Mouse (Mus musculus): Measurements from ENCODE around the gene Btbd8. TPM values are rescaled to one million over a fixed set of nuclear protein-coding genes. Genes with fewer than 3 reads are reported as not detected.

The Btbd8 gene
- polyA plus RNA-seq (2014; fragmentation: Nextera tagmentation; extraction: Ambion mirVana) = 5.0 and 5.3 TPM in 2 replicates

GRCm38 (mm10) chr5:107437464-107438281 lies at the start of gene Btbd8:
TSS of gene Btbd8 (plus strand) at chr5:107437997.
- Histone ChIP-seq H3K4me3 (ENCODE audit: low read depth, low read length) (peak within 1 kb of the TSS; percentile 68), H3K27me3 (ENCODE audit: control insufficient read depth, insufficient read depth, low read length) (no peaks in the 10 kb centered on the region), H3K27ac (replicated peaks; ENCODE audit: low read depth, low read length) (0 out of 2 replicates have a peak within 1 kb of the TSS, but pooled peaks have one; percentile 49), H3K36me3 (ENCODE audit: control insufficient read depth, insufficient read depth, low read length) (no peaks in the 10 kb centered on the region), H3K4me1 (ENCODE audit: control insufficient read depth, insufficient read depth, low read length) (no peaks in the 10 kb centered on the region), H3K9me3 (ENCODE audit: control insufficient read depth, low read length) (no peaks in the 10 kb centered on the region), H3K4me2 (ENCODE audit: low read depth, severe bottlenecking) (peak within 1 kb of the TSS; percentile 48), H3K9ac (ENCODE audit: low read length) (peak within 1 kb of the TSS; percentile 88)
- WGBS = under 1% methylated on average over 38 of the region's 51 CpGs
- peak; percentile 91 for ATAC-seq (ENCODE audit: insufficient number of reproducible peaks, low FRiP score, low TSS enrichment, low read depth)
- peak; percentile 96 for DNase-seq (ENCODE audit: low spot score)

DNA sequence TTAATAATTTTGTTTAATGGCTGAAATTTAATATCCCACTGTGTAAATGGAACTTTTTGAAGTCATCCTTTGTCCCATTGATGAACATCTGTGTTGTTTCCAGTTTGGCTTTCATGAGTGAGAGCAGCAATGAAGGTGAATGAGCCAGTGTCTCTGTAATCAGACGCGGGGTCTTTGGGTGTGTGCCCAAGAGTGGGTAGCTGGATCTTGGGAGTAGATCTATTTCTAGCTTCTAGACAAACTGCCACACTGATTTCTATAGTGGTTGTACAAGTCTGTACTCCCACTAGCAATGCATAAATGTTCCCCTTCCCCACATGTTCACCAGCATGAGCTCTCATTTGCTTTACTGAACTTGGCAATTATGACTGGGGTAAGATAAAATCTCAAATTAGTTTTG lies 48.4 kb upstream of the Btbd8 start:
- no peaks in the 10 kb centered on the region for H3K4me1 ChIP-seq (ENCODE audit: control insufficient read depth, insufficient read depth, low read length)
- DNase-seq (ENCODE audit: low spot score) (no peak), ATAC-seq (ENCODE audit: insufficient number of reproducible peaks, low FRiP score, low TSS enrichment, low read depth) (no peak)
- no peak overlapping the region for H3K4me2 ChIP-seq (ENCODE audit: low read depth, severe bottlenecking)
- H3K4me3 ChIP-seq (ENCODE audit: low read depth, low read length) = no peak overlapping the region
- no peak overlapping the region for H3K27ac ChIP-seq (replicated peaks; ENCODE audit: low read depth, low read length)
- WGBS = 91% methylated on average over 2 of the region's 2 CpGs
- H3K27me3 ChIP-seq (ENCODE audit: control insufficient read depth, insufficient read depth, low read length) = no peaks in the 10 kb centered on the region
- H3K9me3 ChIP-seq (ENCODE audit: control insufficient read depth, low read length) = no peaks in the 10 kb centered on the region
- no peaks in the 10 kb centered on the region for H3K36me3 ChIP-seq (ENCODE audit: control insufficient read depth, insufficient read depth, low read length)
- H3K9ac ChIP-seq (ENCODE audit: low read length) = no peak overlapping the region

GRCm38 (mm10) chr5:107394437-107394836 lies 43.4 kb upstream of the Btbd8 start:
- H3K27ac ChIP-seq (replicated peaks; ENCODE audit: low read depth, low read length) = no peak overlapping the region
- H3K9ac ChIP-seq (ENCODE audit: low read length) = no peak overlapping the region
- WGBS = 46% methylated on average over 2 of the region's 2 CpGs
- H3K4me1 ChIP-seq (ENCODE audit: control insufficient read depth, insufficient read depth, low read length) = no peaks in the 10 kb centered on the region
- no peaks in the 10 kb centered on the region for H3K36me3 ChIP-seq (ENCODE audit: control insufficient read depth, insufficient read depth, low read length)
- DNase-seq (ENCODE audit: low spot score) (no peak), ATAC-seq (ENCODE audit: insufficient number of reproducible peaks, low FRiP score, low TSS enrichment, low read depth) (no peak)
- H3K9me3 ChIP-seq (ENCODE audit: control insufficient read depth, low read length) = no peaks in the 10 kb centered on the region
- no peak overlapping the region for H3K4me3 ChIP-seq (ENCODE audit: low read depth, low read length)
- no peaks in the 10 kb centered on the region for H3K27me3 ChIP-seq (ENCODE audit: control insufficient read depth, insufficient read depth, low read length)
- no peak overlapping the region for H3K4me2 ChIP-seq (ENCODE audit: low read depth, severe bottlenecking)

DNA sequence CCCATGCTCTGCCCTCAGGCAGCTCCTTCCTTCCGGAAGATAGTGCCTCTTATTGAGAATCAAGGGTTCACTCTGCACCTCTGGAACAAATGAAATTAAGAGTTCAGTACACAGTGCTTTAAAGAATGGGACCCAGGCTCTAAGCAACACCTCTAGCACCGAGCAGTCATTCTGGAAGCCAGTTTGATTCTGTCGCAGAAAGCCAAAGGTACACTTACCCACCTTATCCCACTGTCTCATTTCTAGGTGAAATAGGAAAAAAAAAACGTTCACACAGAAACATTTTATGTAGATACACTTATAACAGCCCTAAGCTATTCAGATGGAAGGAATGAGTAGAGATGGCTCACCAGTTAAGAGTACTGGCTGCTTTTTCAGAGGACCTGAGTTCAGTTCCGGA lies 35.4 kb upstream of the Btbd8 start, which contains the start of gene Ephx4:
TSS of gene Ephx4 (plus strand) at position 301 of the 400 bp plus-strand sequence.
- DNase-seq (ENCODE audit: low spot score) (no peak), ATAC-seq (ENCODE audit: insufficient number of reproducible peaks, low FRiP score, low TSS enrichment, low read depth) (no peak)
- no peaks in the 10 kb centered on the region for H3K4me1 ChIP-seq (ENCODE audit: control insufficient read depth, insufficient read depth, low read length)
- H3K36me3 ChIP-seq (ENCODE audit: control insufficient read depth, insufficient read depth, low read length) = no peaks in the 10 kb centered on the region
- H3K9me3 ChIP-seq (ENCODE audit: control insufficient read depth, low read length) = no peaks in the 10 kb centered on the region
- H3K4me3 ChIP-seq (ENCODE audit: low read depth, low read length) = peak within 1 kb of the TSS; percentile 58
- H3K9ac ChIP-seq (ENCODE audit: low read length) = peak within 1 kb of the TSS; percentile 71
- peak within 1 kb of the TSS; percentile 99 for H3K4me2 ChIP-seq (ENCODE audit: low read depth, severe bottlenecking)
- WGBS = 23% methylated on average over 5 of the region's 5 CpGs
- H3K27me3 ChIP-seq (ENCODE audit: control insufficient read depth, insufficient read depth, low read length) = peaks cover 21% of the 10 kb centered on the region
- H3K27ac ChIP-seq (replicated peaks; ENCODE audit: low read depth, low read length) = no peak within 1 kb of the TSS

DNA sequence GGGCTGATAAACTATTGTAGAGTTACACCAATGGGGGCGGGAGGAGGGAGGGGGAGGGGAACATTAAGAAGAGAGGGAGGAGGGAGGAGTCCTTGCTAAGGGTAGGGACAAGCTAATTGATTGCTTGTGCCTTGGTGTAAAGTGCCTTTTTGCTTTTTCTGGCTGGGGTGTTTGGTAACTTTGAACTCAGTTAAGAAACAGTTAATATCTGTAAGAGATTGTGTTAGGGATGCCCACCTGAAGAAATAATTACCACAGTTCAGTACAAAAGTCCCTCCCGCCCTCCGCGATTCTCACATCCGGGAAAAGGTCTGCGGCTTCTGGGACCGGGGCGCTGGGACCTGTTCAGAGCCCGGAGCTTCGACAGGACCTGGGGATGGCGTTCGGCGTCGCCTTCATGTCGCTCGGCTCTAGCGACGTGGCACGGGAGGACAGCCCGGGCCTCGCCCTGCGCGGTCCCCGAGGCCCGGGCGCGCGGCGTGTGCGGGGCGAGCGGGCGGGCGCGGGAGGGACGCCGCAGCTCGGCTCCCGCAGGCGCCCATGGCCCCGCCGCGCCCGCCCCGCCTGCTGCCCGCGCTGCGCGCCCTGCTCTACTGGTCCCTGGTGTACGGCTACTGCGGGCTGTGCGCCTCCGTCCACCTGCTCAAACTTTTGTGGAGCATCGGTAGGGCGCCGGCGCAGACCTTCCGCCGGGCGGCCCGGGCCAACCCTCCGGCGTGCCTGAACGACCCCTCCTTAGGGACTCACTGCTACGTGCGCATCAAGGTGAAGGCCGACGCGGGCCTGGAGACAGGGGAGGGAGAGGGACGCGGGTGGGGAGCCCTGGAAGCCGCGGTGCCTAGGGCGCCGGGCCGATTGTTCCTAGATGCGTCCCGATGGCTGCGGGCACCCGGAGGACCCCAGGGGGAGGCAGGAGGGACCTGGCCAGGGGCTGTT lies 34.5 kb upstream of the Btbd8 start:
- Histone ChIP-seq H3K27ac (replicated peaks; ENCODE audit: low read depth, low read length) (no peak overlapping the region), H3K27me3 (ENCODE audit: control insufficient read depth, insufficient read depth, low read length) (peaks cover 21% of the 10 kb centered on the region), H3K4me1 (ENCODE audit: control insufficient read depth, insufficient read depth, low read length) (no peaks in the 10 kb centered on the region), H3K4me3 (ENCODE audit: low read depth, low read length) (peak overlapping the region; percentile 58), H3K36me3 (ENCODE audit: control insufficient read depth, insufficient read depth, low read length) (no peaks in the 10 kb centered on the region), H3K9ac (ENCODE audit: low read length) (peak overlapping the region; percentile 71), H3K9me3 (ENCODE audit: control insufficient read depth, low read length) (no peaks in the 10 kb centered on the region), H3K4me2 (ENCODE audit: low read depth, severe bottlenecking) (peak overlapping the region; percentile 99)
- WGBS = under 1% methylated on average over 53 of the region's 80 CpGs
- DNase-seq (ENCODE audit: low spot score) (peak; percentile 64), ATAC-seq (ENCODE audit: insufficient number of reproducible peaks, low FRiP score, low TSS enrichment, low read depth) (peak; percentile 66; the same call in 1 of the 2 replicates)

DNA sequence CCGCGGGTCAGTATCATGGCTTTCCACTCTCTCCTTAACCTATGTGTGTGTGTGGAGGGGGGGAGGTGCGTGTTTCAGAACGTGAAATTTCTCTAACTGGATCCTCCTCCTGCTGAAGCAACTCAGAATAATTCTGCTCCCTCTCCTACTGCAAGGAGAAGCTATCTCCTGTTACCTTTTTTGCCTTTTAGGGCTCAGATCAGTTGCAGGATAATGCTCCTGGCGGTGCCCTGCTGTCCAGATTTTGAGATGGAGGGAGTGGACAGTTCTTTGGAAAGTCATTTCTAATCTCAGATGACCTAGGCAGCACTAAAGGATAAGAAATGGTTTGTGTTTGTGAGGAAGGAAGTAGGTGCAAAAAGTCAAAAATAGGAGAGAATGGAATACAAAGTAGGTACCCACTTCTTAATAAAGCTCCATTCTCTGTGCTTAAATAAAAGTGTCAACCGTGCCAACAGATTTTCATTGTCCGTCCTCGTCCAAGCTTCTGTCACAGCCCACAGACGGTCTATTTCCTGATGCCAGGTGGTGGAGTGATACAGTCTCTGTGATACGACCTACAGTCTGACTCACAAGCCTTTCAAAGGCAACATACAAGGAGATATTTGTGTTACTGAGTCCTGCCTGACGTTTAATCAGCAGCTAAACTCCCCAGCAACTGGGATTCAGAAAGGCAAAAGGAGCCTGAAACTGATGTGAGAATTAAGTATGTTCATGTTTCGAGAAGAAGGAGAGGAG lies 33.7 kb upstream of the Btbd8 start:
- DNase-seq (ENCODE audit: low spot score) = no peak

GRCm38 (mm10) chr5:107405361-107405760 lies 32.4 kb upstream of the Btbd8 start:
- DNase-seq (ENCODE audit: low spot score) (no peak), ATAC-seq (ENCODE audit: insufficient number of reproducible peaks, low FRiP score, low TSS enrichment, low read depth) (no peak)
- no peak overlapping the region for H3K9ac ChIP-seq (ENCODE audit: low read length)
- H3K9me3 ChIP-seq (ENCODE audit: control insufficient read depth, low read length) = no peaks in the 10 kb centered on the region
- no peaks in the 10 kb centered on the region for H3K36me3 ChIP-seq (ENCODE audit: control insufficient read depth, insufficient read depth, low read length)
- H3K27ac ChIP-seq (replicated peaks; ENCODE audit: low read depth, low read length) = no peak overlapping the region
- WGBS = 88% methylated on average over 4 of the region's 4 CpGs
- H3K4me3 ChIP-seq (ENCODE audit: low read depth, low read length) = no peak overlapping the region
- peaks cover 21% of the 10 kb centered on the region for H3K27me3 ChIP-seq (ENCODE audit: control insufficient read depth, insufficient read depth, low read length)
- H3K4me2 ChIP-seq (ENCODE audit: low read depth, severe bottlenecking) = no peak overlapping the region
- H3K4me1 ChIP-seq (ENCODE audit: control insufficient read depth, insufficient read depth, low read length) = no peaks in the 10 kb centered on the region

More for the DNA sequence above, 33.7 kb upstream of the Btbd8 start:
- Histone ChIP-seq H3K4me1 (ENCODE audit: control insufficient read depth, insufficient read depth, low read length) (no peaks in the 10 kb centered on the region), H3K4me3 (ENCODE audit: low read depth, low read length) (peak overlapping the region; percentile 58), H3K9me3 (ENCODE audit: control insufficient read depth, low read length) (no peaks in the 10 kb centered on the region), H3K9ac (ENCODE audit: low read length) (peak overlapping the region; percentile 71; the same call in 1 of the 2 replicates), H3K36me3 (ENCODE audit: control insufficient read depth, insufficient read depth, low read length) (no peaks in the 10 kb centered on the region), H3K27me3 (ENCODE audit: control insufficient read depth, insufficient read depth, low read length) (peaks cover 21% of the 10 kb centered on the region), H3K4me2 (ENCODE audit: low read depth, severe bottlenecking) (peak overlapping the region; percentile 99), H3K27ac (replicated peaks; ENCODE audit: low read depth, low read length) (no peak overlapping the region)
- no peak for ATAC-seq (ENCODE audit: insufficient number of reproducible peaks, low FRiP score, low TSS enrichment, low read depth)
- 37% methylated on average over 12 of the region's 12 CpGs for WGBS

Measured in limb, embryonic 11.5 days (tissue).